Mouse (Mus musculus): ENCODE data around the gene Calml4.

- no peak for TF ChIP-seq CTCF (IDR thresholded peaks at IDR 0.05; ENCODE audit: low read depth, low read length)
- TF ChIP-seq TAL1 (conservative IDR thresholded peaks at IDR 0.05; ENCODE audit: low read depth, low read length) = no peak
- TF ChIP-seq GATA1 (IDR thresholded peaks at IDR 0.05; ENCODE audit: borderline replicate concordance, low read length) = no peak
- no peak for TF ChIP-seq POLR2AphosphoS5 (IDR thresholded peaks at IDR 0.05; ENCODE audit: insufficient replicate concordance, low read depth, low read length)
- no peak for TF ChIP-seq GATA2 (IDR thresholded peaks at IDR 0.05; ENCODE audit: borderline replicate concordance, low read depth, low read length)
Observed at GRCm38 (mm10) chr9:62901736-62902135, 43.9 kb downstream of the Calml4 start.
